Mouse (Mus musculus) megakaryocyte, embryonic 14.5 days (primary cell): Measurements from ENCODE around the gene D11Wsu47e. TPM values are rescaled to one million over a fixed set of nuclear protein-coding genes. Genes with fewer than 3 reads are reported as not detected.

Experiments
- H3K27me3 ChIP-seq: replicated peaks from 2 replicates; pipeline ENCODE3; 2012; ENCODE audit warnings: inconsistent platforms
- H3K36me3 ChIP-seq: replicated peaks from 2 replicates; pipeline ENCODE3; 2012; ENCODE audit warnings: low read length, inconsistent platforms, mixed read lengths
- H3K4me1 ChIP-seq: 2 replicates; pipeline ENCODE4 v1.6.1; 2012; ENCODE audit warnings: inconsistent platforms
- H3K4me3 ChIP-seq: replicated peaks from 2 replicates; pipeline ENCODE3; 2012; ENCODE audit warnings: moderate library complexity, mild to moderate bottlenecking, inconsistent platforms
- H3K9me3 ChIP-seq: 2 replicates; pipeline ENCODE4 v1.6.1; 2012; ENCODE audit warnings: inconsistent platforms
- FLI1 ChIP-seq: IDR thresholded peaks from 2 replicates; pipeline ENCODE4 v1.6.1; 2012; ENCODE audit warnings: low read length, inconsistent platforms, mixed read lengths
- GATA1 ChIP-seq: IDR thresholded peaks from 3 replicates; pipeline ENCODE4 v1.6.1; 2012; ENCODE audit warnings: mixed read lengths, low read length, inconsistent platforms, borderline replicate concordance
- polyA plus RNA-seq: library from polyadenylated mRNA; stranded (reverse); fragments of >175 nt; gene quantifications from 2 replicates; pipeline ENCODE4 v1.2.3, GENCODE M21; 2012; ENCODE audit warnings: low replicate concordance; ENCODE audit not compliant: insufficient read depth

D11Wsu47e gene
- polyA plus RNA-seq, 1 experiment: 5.2 TPM

- peaks cover 60% of the 10 kb centered on the region for H3K4me1 ChIP-seq
- H3K4me3 ChIP-seq: no peak overlapping the region
- H3K36me3 ChIP-seq: peaks cover 89% of the 10 kb centered on the region
These were observed 18.0 kb upstream of the D11Wsu47e start for GRCm38 (mm10) chr11:113666205-113666604.

DNA sequence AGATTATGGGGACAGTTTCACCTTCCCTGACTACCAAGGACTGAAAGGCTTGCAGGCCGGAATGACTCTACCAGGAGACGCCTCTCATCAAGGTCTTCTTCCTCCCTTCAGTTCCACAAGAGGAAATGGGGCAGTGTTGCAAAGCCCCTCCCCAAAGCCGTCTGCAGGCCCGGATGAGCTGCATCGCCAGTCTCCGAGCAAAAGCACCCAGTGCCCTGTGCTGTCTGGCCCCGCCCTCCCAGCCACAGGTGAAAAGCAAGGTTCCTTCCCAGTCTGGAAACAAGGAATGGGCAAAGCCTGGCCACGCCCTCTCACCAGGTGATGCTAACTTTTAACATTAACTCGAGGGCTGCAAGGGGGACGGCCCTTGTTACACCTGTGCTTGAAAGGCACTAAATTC is 17.6 kb upstream of the D11Wsu47e start:
- Histone ChIP-seq H3K4me1 (peaks cover 62% of the 10 kb centered on the region), H3K4me3 (peak overlapping the region; percentile 64), H3K27me3 (no peaks in the 10 kb centered on the region), H3K9me3 (no peaks in the 10 kb centered on the region), H3K36me3 (peaks cover 89% of the 10 kb centered on the region)
- no peak for TF ChIP-seq FLI1
- no peak for TF ChIP-seq GATA1

More at GRCm38 (mm10) chr11:113666205-113666604, 18.0 kb upstream of the D11Wsu47e start:
- H3K27me3 ChIP-seq: no peaks in the 10 kb centered on the region
- no peaks in the 10 kb centered on the region for H3K9me3 ChIP-seq
- TF ChIP-seq GATA1: no peak
- no peak for TF ChIP-seq FLI1

GRCm38 (mm10) chr11:113667122-113667521 is 17.1 kb upstream of the D11Wsu47e start:
- peaks cover 89% of the 10 kb centered on the region for H3K36me3 ChIP-seq
- H3K4me1 ChIP-seq: peaks cover 59% of the 10 kb centered on the region
- no peaks in the 10 kb centered on the region for H3K27me3 ChIP-seq
- TF ChIP-seq FLI1 (no peak), GATA1 (no peak)
- no peaks in the 10 kb centered on the region for H3K9me3 ChIP-seq
- peak overlapping the region; percentile 50 for H3K4me3 ChIP-seq

DNA sequence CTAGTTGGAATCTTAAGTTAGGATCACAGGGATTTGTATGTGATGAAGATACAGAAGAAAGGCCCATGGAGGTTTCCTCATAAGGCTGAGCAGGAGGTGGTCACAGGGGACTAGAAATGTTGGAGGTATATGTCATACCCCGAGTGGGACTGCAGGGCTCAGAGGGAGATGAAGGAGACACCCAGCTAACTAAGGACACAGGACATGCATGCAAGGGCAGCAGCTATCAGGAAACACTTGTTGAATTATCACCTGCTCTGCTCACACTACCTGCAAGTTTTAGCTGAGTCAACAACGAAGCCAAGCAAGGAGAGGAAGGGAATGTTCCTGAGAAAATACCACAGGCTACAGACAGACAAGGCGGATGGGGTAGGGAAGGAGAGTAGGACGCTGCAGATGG is 16.5 kb upstream of the D11Wsu47e start:
- peak overlapping the region; percentile 12 for H3K4me3 ChIP-seq
- no peaks in the 10 kb centered on the region for H3K27me3 ChIP-seq
- peaks cover 89% of the 10 kb centered on the region for H3K36me3 ChIP-seq
- H3K9me3 ChIP-seq: no peaks in the 10 kb centered on the region
- H3K4me1 ChIP-seq: peaks cover 58% of the 10 kb centered on the region
- TF ChIP-seq GATA1: no peak
- no peak for TF ChIP-seq FLI1

- no peak overlapping the region for H3K4me3 ChIP-seq
- no peaks in the 10 kb centered on the region for H3K9me3 ChIP-seq
- H3K36me3 ChIP-seq: peaks cover 90% of the 10 kb centered on the region
- TF ChIP-seq FLI1 (no peak), GATA1 (no peak)
- no peaks in the 10 kb centered on the region for H3K27me3 ChIP-seq
- peaks cover 63% of the 10 kb centered on the region for H3K4me1 ChIP-seq
These were observed 15.4 kb upstream of the D11Wsu47e start for GRCm38 (mm10) chr11:113668857-113669256.

DNA sequence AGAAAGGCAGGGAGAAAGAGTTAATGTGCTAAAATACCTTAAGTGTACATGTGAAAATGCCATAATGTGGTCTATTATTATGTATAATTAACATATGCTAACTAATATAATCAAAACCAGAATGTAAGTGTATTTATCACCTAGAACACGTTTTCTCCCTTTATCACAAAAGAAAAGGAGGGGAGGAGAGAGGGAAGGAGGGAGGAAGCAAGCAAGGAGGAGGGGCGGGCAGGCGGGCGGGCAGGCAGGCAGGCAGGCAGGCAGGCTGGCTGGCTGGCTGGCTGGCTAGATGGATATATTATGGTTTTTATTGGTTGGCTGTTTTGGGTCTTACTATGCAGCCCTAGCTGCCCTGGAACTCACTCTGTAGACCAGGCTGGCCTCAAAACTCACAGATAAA is 14.5 kb upstream of the D11Wsu47e start:
- no peak overlapping the region for H3K4me3 ChIP-seq
- no peaks in the 10 kb centered on the region for H3K9me3 ChIP-seq
- peaks cover 90% of the 10 kb centered on the region for H3K36me3 ChIP-seq
- TF ChIP-seq GATA1 (no peak), FLI1 (no peak)
- no peaks in the 10 kb centered on the region for H3K27me3 ChIP-seq
- H3K4me1 ChIP-seq: peaks cover 60% of the 10 kb centered on the region

GRCm38 (mm10) chr11:113673614-113674013 is 10.6 kb upstream of the D11Wsu47e start:
- Histone ChIP-seq H3K36me3 (peaks cover 92% of the 10 kb centered on the region), H3K4me1 (peaks cover 58% of the 10 kb centered on the region), H3K4me3 (no peak overlapping the region), H3K27me3 (no peaks in the 10 kb centered on the region), H3K9me3 (no peaks in the 10 kb centered on the region)
- TF ChIP-seq GATA1 (no peak), FLI1 (no peak)

DNA sequence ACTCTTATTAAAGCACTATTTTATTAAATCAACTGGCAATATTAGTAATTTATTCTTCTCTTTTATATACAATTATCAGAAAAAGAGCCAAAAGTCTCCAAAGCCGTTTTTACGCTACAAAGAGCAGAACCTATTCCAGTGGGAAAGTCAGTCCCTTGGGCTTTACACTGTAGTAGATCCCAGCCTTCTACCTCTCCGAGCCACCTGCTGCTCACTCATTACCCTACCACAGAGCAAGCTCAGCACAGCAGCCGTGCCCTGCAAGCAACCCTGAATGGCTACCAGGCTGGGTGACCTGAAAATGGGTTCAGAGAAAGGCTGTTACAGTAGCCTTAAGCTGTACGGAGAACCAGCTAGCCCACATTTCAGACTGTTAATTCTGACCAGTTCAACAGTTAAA is 9.6 kb upstream of the D11Wsu47e start:
- Histone ChIP-seq H3K4me3 (no peak overlapping the region), H3K4me1 (peaks cover 56% of the 10 kb centered on the region), H3K27me3 (no peaks in the 10 kb centered on the region), H3K9me3 (no peaks in the 10 kb centered on the region), H3K36me3 (peaks cover 87% of the 10 kb centered on the region)
- TF ChIP-seq GATA1 (no peak), FLI1 (no peak)

DNA sequence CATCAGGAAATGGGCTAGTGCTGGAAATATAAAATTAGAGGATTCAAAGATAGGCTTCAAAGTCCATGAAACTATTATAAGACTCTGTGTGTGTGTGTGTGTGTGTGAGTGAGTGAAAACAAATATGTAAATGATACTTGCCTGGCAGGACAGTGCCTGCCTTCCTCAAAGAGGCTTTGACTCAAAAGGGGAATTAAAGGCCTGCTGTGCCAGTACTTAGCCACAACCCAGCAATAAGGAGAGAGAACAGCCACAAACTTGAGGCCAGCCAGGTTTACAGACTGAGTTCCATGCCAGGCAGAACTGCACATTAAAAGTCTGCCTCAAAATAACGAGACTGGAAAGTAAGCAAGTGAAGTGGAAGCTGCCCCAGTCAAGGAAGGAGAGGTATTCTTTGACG is 7.4 kb upstream of the D11Wsu47e start:
- H3K27me3 ChIP-seq: no peaks in the 10 kb centered on the region
- no peaks in the 10 kb centered on the region for H3K9me3 ChIP-seq
- peaks cover 75% of the 10 kb centered on the region for H3K36me3 ChIP-seq
- H3K4me3 ChIP-seq: no peak overlapping the region
- TF ChIP-seq FLI1: no peak
- H3K4me1 ChIP-seq: peaks cover 64% of the 10 kb centered on the region

DNA sequence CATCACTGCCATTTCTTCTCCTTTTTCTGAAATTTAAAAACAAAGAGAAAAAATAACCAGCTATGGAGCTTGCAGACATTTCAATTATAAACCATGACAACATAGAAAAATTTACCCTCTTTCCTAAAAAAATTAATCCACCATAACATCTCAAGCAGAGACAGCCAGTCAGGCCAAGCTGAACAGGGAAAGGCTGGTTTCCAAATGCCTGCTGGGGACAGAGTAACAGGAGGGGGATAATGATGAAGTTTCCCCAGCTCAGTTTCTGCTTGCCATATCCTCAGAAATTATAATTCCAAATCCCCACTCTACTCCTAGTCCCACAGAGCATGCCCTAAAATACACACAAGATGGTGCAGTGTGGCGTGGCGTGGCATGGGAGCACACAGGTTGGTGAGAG is 6.8 kb upstream of the D11Wsu47e start:
- Histone ChIP-seq H3K36me3 (peaks cover 69% of the 10 kb centered on the region), H3K27me3 (no peaks in the 10 kb centered on the region), H3K4me3 (peak overlapping the region; percentile 56), H3K9me3 (no peaks in the 10 kb centered on the region), H3K4me1 (peaks cover 69% of the 10 kb centered on the region)
- no peak for TF ChIP-seq GATA1
- TF ChIP-seq FLI1: no peak

GRCm38 (mm10) chr11:113678373-113678772 is 5.8 kb upstream of the D11Wsu47e start:
- peaks cover 67% of the 10 kb centered on the region for H3K4me1 ChIP-seq
- no peaks in the 10 kb centered on the region for H3K9me3 ChIP-seq
- peak overlapping the region; percentile 31 for H3K4me3 ChIP-seq
- H3K36me3 ChIP-seq: peaks cover 61% of the 10 kb centered on the region
- TF ChIP-seq FLI1: no peak
- no peak for TF ChIP-seq GATA1
- no peaks in the 10 kb centered on the region for H3K27me3 ChIP-seq
